Mouse (Mus musculus) midbrain, postnatal 0 days (tissue): ENCODE measurements around the gene Socs7. TPM values are rescaled to one million over a fixed set of nuclear protein-coding genes. Genes with fewer than 3 reads are reported as not detected.

Experiments
- ATAC-seq: fragments of 200-750 bp; cut with Nextera tagmentation; 2 replicates; pipeline ENCODE4 v1.8.0; 2017; ENCODE audit warnings: moderate number of reproducible peaks, mild to moderate bottlenecking, moderate TSS enrichment, moderate library complexity; ENCODE audit not compliant: low FRiP score
- DNase-seq: peaks from one replicate; pipeline ENCODE4 v3.0.0-alpha.2; 2015; ENCODE audit warnings: low spot score
- H3K27ac ChIP-seq: fragments of 300-500 bp; sonication (generic); 2 replicates; pipeline ENCODE4 v1.5.1; 2014; ENCODE audit warnings: low read depth, mild to moderate bottlenecking, low read length, mixed read lengths
- H3K27me3 ChIP-seq: fragments of 300-500 bp; sonication (generic); 2 replicates; pipeline ENCODE4 v1.6.1; 2014; ENCODE audit warnings: low read length, control low read depth, mixed read lengths; ENCODE audit not compliant: insufficient read depth
- H3K36me3 ChIP-seq: fragments of 300-500 bp; sonication (generic); 2 replicates; pipeline ENCODE4 v1.6.1; 2014; ENCODE audit warnings: low read length, control low read depth, mixed read lengths; ENCODE audit not compliant: insufficient read depth
- H3K4me1 ChIP-seq: fragments of 300-500 bp; sonication (generic); 2 replicates; pipeline ENCODE4 v1.6.1; 2014; ENCODE audit warnings: mild to moderate bottlenecking, control low read depth, antibody characterized with exemption, low read length, mixed read lengths; ENCODE audit not compliant: insufficient read depth
- H3K4me2 ChIP-seq: fragments of 300-500 bp; sonication (generic); 2 replicates; pipeline ENCODE4 v1.6.1; 2014; ENCODE audit warnings: low read depth, mild to moderate bottlenecking, low read length, mixed read lengths; ENCODE audit not compliant: poor library complexity, severe bottlenecking
- H3K4me3 ChIP-seq: fragments of 300-500 bp; sonication (generic); 2 replicates; pipeline ENCODE4 v1.5.1; 2014; ENCODE audit warnings: low read depth, mild to moderate bottlenecking, low read length, moderate library complexity
- H3K9ac ChIP-seq: fragments of 300-500 bp; sonication (generic); replicated peaks from 2 replicates; pipeline ENCODE4 v1.6.1; 2014; ENCODE audit warnings: mild to moderate bottlenecking, low read length, moderate library complexity, mixed read lengths; ENCODE audit not compliant: poor library complexity, severe bottlenecking
- H3K9me3 ChIP-seq: fragments of 300-500 bp; sonication (generic); 2 replicates; pipeline ENCODE4 v1.6.1; 2016; ENCODE audit warnings: low read length, control low read depth
- CTCF ChIP-seq: IDR thresholded peaks from 2 replicates; pipeline ENCODE4 v1.5.1; 2016; ENCODE audit warnings: antibody characterized with exemption, mild to moderate bottlenecking
- WGBS: fragments of 180-500 bp; shearing (Covaris S2); extraction: QIAGEN DNeasy Blood & Tissue Kit; methylation state at CpG from one replicate; pipeline ENCODE4 v1.1.7; 2014; 5-methylcytosine and 5-hydroxymethylcytosine counted together
- polyA plus RNA-seq: library from polyadenylated mRNA; unstranded; fragments of >200 nt; fragmentation: Nextera tagmentation; extraction: Ambion mirVana; gene quantifications from 2 replicates; pipeline ENCODE4 v1.2.1, GENCODE M21; 2015
- total RNA-seq: library from RNA; depleted of rRNA; stranded (reverse); fragments of >200 nt; gene quantifications from 2 replicates; pipeline ENCODE4 v1.2.3, GENCODE M21; 2014

The Socs7 gene
- total and polyA plus RNA-seq, 2 experiments from 2014 or later: 7.4 to 54.9 TPM

- DNase-seq (no peak), ATAC-seq (no peak)
- Histone ChIP-seq H3K4me3 (no peak overlapping the region), H3K27ac (no peak overlapping the region), H3K9me3 (no peaks in the 10 kb centered on the region), H3K4me1 (no peaks in the 10 kb centered on the region), H3K36me3 (no peaks in the 10 kb centered on the region), H3K27me3 (no peaks in the 10 kb centered on the region), H3K9ac (no peak overlapping the region), H3K4me2 (no peak overlapping the region)
- WGBS: 89% methylated on average over 9 of the region's 9 CpGs
- no peak for TF ChIP-seq CTCF
Measured at GRCm38 (mm10) chr11:97347291-97347690, 15.1 kb upstream of the Socs7 start.

GRCm38 (mm10) chr11:97350035-97350434 is 12.3 kb upstream of the Socs7 start:
- no peak overlapping the region for H3K4me3 ChIP-seq
- DNase-seq (peak; percentile 86), ATAC-seq (no peak)
- TF ChIP-seq CTCF: no peak
- no peak overlapping the region for H3K4me2 ChIP-seq
- WGBS: 18% methylated on average over 2 of the region's 2 CpGs
- H3K9ac ChIP-seq: no peak overlapping the region
- H3K4me1 ChIP-seq: no peaks in the 10 kb centered on the region
- H3K27me3 ChIP-seq: no peaks in the 10 kb centered on the region
- H3K36me3 ChIP-seq: no peaks in the 10 kb centered on the region
- H3K9me3 ChIP-seq: no peaks in the 10 kb centered on the region
- H3K27ac ChIP-seq: peak overlapping the region; percentile 12; the same call in 1 of the 2 replicates

DNA sequence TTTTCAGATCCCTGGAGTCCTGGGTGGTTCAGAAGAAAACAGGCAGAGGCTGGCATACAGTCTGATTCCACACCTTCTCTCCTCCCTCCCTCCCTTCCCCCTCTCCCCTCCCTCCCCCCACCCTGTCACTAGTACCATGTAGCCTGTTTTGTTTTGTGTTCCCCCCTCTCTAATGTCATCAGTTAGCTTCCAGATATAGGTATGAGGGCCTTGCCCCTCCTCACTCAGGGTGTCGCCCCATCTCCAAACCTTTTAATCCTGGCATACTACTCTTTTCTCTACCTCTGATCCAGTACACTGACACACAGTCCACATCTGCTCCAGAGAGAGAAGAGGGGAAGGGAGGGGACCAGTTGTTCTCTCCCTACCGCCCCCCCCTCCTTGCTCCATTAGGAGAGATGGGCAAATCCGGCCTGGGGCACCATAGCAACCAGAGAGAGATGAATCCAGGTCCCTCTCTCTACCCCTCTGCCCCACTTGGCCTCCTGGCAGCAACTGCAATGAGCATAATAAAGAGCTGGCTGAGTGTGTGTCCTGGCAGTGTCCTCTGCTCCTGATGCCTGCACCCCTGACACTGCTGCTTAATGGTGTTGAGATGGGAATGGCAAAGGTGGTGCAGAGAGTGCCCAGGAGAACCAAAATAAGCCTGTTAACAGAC is 10.2 kb upstream of the Socs7 start, which contains the start of gene Gpr179:
TSS of gene Gpr179 (minus strand) at position 51 of the 658 bp plus-strand sequence.
- 43% methylated on average over 3 of the region's 3 CpGs for WGBS
- no peak within 1 kb of the TSS for H3K27ac ChIP-seq
- H3K4me3 ChIP-seq: no peak within 1 kb of the TSS
- no peak within 1 kb of the TSS for H3K4me2 ChIP-seq
- H3K9me3 ChIP-seq: no peaks in the 10 kb centered on the region
- ATAC-seq: no peak
- no peak within 1 kb of the TSS for H3K9ac ChIP-seq
- H3K27me3 ChIP-seq: no peaks in the 10 kb centered on the region
- TF ChIP-seq CTCF: no peak
- H3K36me3 ChIP-seq: no peaks in the 10 kb centered on the region
- no peaks in the 10 kb centered on the region for H3K4me1 ChIP-seq
- DNase-seq: peak; percentile 55

DNA sequence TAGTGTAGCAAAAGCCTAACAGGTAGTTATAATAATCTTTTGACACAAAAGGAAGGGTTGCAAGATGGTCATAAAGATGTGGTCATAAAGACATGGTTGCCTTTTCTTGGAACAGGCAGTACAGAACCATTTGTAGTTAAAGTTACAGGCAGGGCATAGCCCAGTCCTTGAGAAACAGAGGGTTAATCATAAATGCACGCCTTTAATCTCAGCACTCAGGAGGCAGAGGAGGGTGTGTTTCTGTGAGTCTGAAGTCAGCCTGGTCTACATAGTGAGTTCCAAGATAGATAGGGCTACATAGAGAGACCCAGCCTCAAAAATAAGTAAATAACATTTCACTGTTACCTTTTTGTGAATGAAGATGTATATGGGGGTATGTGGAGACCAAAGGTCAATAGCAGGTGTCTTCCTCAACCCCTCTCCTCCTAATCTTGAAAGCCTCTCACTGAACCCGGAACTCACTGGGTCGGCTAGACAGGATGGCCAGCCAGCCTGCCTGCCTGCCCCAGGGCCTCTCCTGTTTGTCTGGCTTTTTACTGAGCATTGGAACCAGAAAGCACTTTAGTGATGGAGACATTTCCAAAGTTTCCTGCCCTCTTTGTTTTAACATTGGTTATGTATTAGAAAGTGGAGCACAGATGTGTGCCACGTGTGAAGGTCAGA is 9.3 kb upstream of the Socs7 start:
- DNase-seq (no peak), ATAC-seq (no peak)
- Histone ChIP-seq H3K4me1 (no peaks in the 10 kb centered on the region), H3K4me2 (no peak overlapping the region), H3K9me3 (no peaks in the 10 kb centered on the region), H3K36me3 (no peaks in the 10 kb centered on the region), H3K27me3 (no peaks in the 10 kb centered on the region), H3K9ac (no peak overlapping the region), H3K4me3 (no peak overlapping the region), H3K27ac (no peak overlapping the region)
- 72% methylated on average over 4 of the region's 4 CpGs for WGBS
- no peak for TF ChIP-seq CTCF

DNA sequence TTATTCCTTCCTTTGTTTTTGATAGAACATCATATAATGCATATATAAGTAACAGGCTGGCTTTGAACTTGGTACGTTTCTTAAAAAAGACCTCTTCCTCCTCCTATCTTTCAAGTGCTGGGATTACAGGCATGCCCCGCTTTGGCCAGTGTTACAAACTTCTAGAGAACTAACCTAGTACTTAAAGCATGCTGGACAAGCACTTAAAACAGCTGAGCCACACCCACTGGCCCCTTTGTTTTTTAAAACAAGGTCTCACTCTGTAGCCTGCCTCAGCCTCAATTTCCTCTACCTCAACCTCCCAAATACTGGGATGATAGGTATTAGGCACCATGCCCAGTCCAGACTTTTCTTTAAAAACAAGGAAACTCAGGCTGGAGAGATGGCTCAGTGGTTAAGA is 7.7 kb upstream of the Socs7 start:
- Histone ChIP-seq H3K36me3 (no peaks in the 10 kb centered on the region), H3K27me3 (no peaks in the 10 kb centered on the region), H3K9me3 (no peaks in the 10 kb centered on the region), H3K4me1 (no peaks in the 10 kb centered on the region), H3K27ac (no peak overlapping the region), H3K4me3 (no peak overlapping the region), H3K9ac (no peak overlapping the region), H3K4me2 (no peak overlapping the region)
- WGBS: 76% methylated on average over 2 of the region's 2 CpGs
- ATAC-seq: no peak
- no peak for TF ChIP-seq CTCF
- no peak for DNase-seq

DNA sequence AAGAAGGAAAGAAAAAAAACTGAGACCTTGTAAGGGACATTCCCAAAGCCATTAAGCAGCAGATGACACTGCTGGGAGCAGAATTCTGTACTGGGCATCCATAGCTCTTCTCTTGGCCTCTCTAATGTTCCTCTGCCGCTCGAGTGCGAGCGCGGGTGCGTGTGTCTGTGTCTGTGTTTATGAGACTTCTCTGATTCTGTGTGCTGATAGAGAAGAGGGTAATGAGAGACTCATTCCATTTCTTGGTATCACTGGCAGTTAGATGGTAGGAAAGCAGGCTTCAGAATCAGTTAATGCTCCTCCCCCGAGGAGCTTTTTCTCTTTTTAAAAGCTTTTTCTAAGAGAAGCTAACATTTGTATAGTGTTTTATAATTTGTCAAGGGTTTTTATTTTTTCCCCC is 7.1 kb upstream of the Socs7 start:
- H3K9ac ChIP-seq: no peak overlapping the region
- TF ChIP-seq CTCF: no peak
- no peaks in the 10 kb centered on the region for H3K9me3 ChIP-seq
- WGBS: 89% methylated on average over 7 of the region's 7 CpGs
- no peak overlapping the region for H3K4me2 ChIP-seq
- no peaks in the 10 kb centered on the region for H3K36me3 ChIP-seq
- no peaks in the 10 kb centered on the region for H3K4me1 ChIP-seq
- no peak overlapping the region for H3K27ac ChIP-seq
- ATAC-seq (no peak), DNase-seq (no peak)
- H3K4me3 ChIP-seq: no peak overlapping the region
- H3K27me3 ChIP-seq: no peaks in the 10 kb centered on the region
